Mouse (Mus musculus): ENCODE data around the gene Lrp2. TPM values are rescaled to one million over a fixed set of nuclear protein-coding genes. Genes with fewer than 3 reads are reported as not detected.

Gene Lrp2
- total and polyA plus RNA-seq, 3 experiments = under 0.01 to 0.07 (median 0.01) TPM

DNA sequence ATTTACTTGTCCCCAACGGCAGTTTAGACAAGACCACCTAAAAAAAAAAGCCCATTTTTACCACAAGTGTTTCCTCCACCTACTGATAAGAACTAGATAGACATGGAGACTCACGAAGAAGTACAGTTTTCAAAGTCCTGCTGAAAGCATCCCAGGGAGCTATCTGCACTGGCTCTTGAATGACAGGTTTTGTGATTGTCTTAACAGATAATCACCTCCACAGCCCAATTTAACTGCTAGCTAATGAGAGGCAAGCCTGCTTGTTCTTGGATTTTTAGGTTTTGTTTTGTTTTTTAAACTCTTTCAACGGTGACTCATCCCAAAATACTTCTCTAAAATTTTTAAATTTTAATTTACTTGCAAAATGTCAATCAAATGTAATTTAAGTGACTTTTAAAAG, 144.2 kb downstream of the Lrp2 start:
- Histone ChIP-seq H3K79me2 (replicated peaks; ENCODE audit: control insufficient read depth, extremely low read depth, insufficient read depth, poor library complexity, severe bottlenecking) (no peaks in the 10 kb centered on the region), H3K4me1 (ENCODE audit: control insufficient read depth in 1 of 2, insufficient read depth in 2 of 2) (no peaks in the 10 kb centered on the region), H3K27ac (ENCODE audit: insufficient read depth, low read depth) (no peak overlapping the region), H3K9ac (ENCODE audit: insufficient read depth, low read depth) (no peak overlapping the region), H3K4me3 (replicated peaks in 1 of 3; ENCODE audit: low read depth in 2 of 3, low read length in 2 of 3, poor library complexity in 1 of 3) (no peak overlapping the region), H3K27me3 (replicated peaks) (no peaks in the 10 kb centered on the region), H3K36me3 (replicated peaks in 1 of 2; ENCODE audit: control insufficient read depth in 1 of 2, insufficient read depth in 1 of 2, low read length in 1 of 2) (no peaks in the 10 kb centered on the region), H3K4me2 (ENCODE audit: insufficient read depth, low read depth, poor library complexity, severe bottlenecking) (no peak overlapping the region), H3K9me3 (replicated peaks; ENCODE audit: low read length) (no peaks in the 10 kb centered on the region)
- DNase-seq (ENCODE audit: extremely low read depth) = no peak
- dilution Hi-C loops (cut with MboI; ENCODE audit: extremely low pct_ligation_motif_present, extremely low pct_unique_long_range_greater_than_20kb, low sequenced_read_pairs) = no loop called here
- in situ Hi-C loops (cut with MboI; ENCODE audit: low pct_ligation_motif_present, low pct_unique_long_range_greater_than_20kb, low sequenced_read_pairs) = no loop called here
- TF ChIP-seq MAZ (IDR thresholded peaks at IDR 0.05; ENCODE audit: low read depth, low read length) = no peak
- no peak for TF ChIP-seq ELF1 (IDR thresholded peaks at IDR 0.05; ENCODE audit: low read depth, low read length)
- no peak for TF ChIP-seq ZC3H11A (IDR thresholded peaks at IDR 0.05; ENCODE audit: low read depth, low read length)
- TF ChIP-seq SIN3A (IDR thresholded peaks at IDR 0.05; ENCODE audit: low read length) = no peak
- no peak for TF ChIP-seq JUND (conservative IDR thresholded peaks at IDR 0.05; ENCODE audit: low read depth, low read length)
- TF ChIP-seq CHD1 (IDR thresholded peaks at IDR 0.05; ENCODE audit: low read depth, low read length) = no peak
- no peak for TF ChIP-seq MAFK (IDR thresholded peaks at IDR 0.05; ENCODE audit: insufficient replicate concordance, low read length)
- no peak for TF ChIP-seq GABPA (IDR thresholded peaks at IDR 0.05; ENCODE audit: insufficient replicate concordance, low read depth, low read length)
- no peak for TF ChIP-seq UBTF (IDR thresholded peaks at IDR 0.05; ENCODE audit: low read depth, low read length)
- no peak for TF ChIP-seq PAX5 (IDR thresholded peaks at IDR 0.05; ENCODE audit: low read length)
- TF ChIP-seq EP300 (IDR thresholded peaks at IDR 0.05; ENCODE audit: low read length) = no peak
- TF ChIP-seq ZNF384 (IDR thresholded peaks at IDR 0.05; ENCODE audit: low read depth, low read length) = no peak

DNA sequence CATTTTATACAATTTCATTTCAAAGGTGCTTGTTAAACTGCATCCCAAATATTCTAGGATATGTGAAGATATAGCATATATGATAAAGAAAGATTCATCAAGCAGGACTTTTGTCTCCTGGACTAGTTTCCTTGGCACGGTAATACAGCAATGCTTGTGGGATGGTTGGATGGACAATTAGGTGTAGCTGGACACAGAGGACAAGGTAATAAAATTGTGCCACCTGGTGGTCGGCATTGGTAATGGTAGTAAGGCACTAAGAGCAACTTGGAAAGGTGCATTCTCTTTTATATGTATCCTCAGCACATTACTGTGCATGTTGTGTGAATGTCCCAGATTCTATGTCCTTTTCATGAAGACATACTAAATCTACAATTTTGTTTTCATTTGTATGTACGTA, 157.7 kb downstream of the Lrp2 start:
- Histone ChIP-seq H3K4me2 (ENCODE audit: insufficient read depth, low read depth, poor library complexity, severe bottlenecking) (no peak overlapping the region), H3K27me3 (replicated peaks) (no peaks in the 10 kb centered on the region), H3K79me2 (replicated peaks; ENCODE audit: control insufficient read depth, extremely low read depth, insufficient read depth, poor library complexity, severe bottlenecking) (no peaks in the 10 kb centered on the region), H3K4me1 (ENCODE audit: control insufficient read depth in 1 of 2, insufficient read depth in 2 of 2) (peaks cover 0 to 7% of the 10 kb centered on the region in 2 experiments; a peak in 3 of 4 replicates), H3K4me3 (replicated peaks in 1 of 3; ENCODE audit: low read depth in 2 of 3, low read length in 2 of 3, poor library complexity in 1 of 3) (no peak overlapping the region), H3K9ac (ENCODE audit: insufficient read depth, low read depth) (no peak overlapping the region), H3K9me3 (replicated peaks; ENCODE audit: low read length) (no peaks in the 10 kb centered on the region), H3K27ac (ENCODE audit: insufficient read depth, low read depth) (no peak overlapping the region), H3K36me3 (replicated peaks in 1 of 2; ENCODE audit: control insufficient read depth in 1 of 2, insufficient read depth in 1 of 2, low read length in 1 of 2) (no peaks in the 10 kb centered on the region)
- dilution Hi-C loops (cut with MboI; ENCODE audit: extremely low pct_ligation_motif_present, extremely low pct_unique_long_range_greater_than_20kb, low sequenced_read_pairs) (no loop called here), in situ Hi-C loops (cut with MboI; ENCODE audit: low pct_ligation_motif_present, low pct_unique_long_range_greater_than_20kb, low sequenced_read_pairs) (no loop called here)
- no peak for TF ChIP-seq E2F4 (IDR thresholded peaks at IDR 0.05; ENCODE audit: insufficient replicate concordance, low read depth, low read length)
- peak; percentile 90 for TF ChIP-seq SMC3 (IDR thresholded peaks at IDR 0.05; ENCODE audit: low read depth, low read length)
- no peak for TF ChIP-seq TCF12 (IDR thresholded peaks at IDR 0.05; ENCODE audit: low read depth, low read length)
- no peak for TF ChIP-seq JUN (IDR thresholded peaks at IDR 0.05; ENCODE audit: insufficient read depth, low read depth, low read length)
- no peak for TF ChIP-seq MXI1 (IDR thresholded peaks at IDR 0.05; ENCODE audit: low read depth, low read length)
- no peak for TF ChIP-seq MAFK (IDR thresholded peaks at IDR 0.05; ENCODE audit: insufficient replicate concordance, low read length)
- TF ChIP-seq UBTF (IDR thresholded peaks at IDR 0.05; ENCODE audit: low read depth, low read length) = no peak
- TF ChIP-seq JUND (conservative IDR thresholded peaks at IDR 0.05; ENCODE audit: low read depth, low read length) = no peak
- TF ChIP-seq NRF1 (IDR thresholded peaks at IDR 0.05; ENCODE audit: low read depth, low read length) = no peak
- TF ChIP-seq RAD21 (IDR thresholded peaks at IDR 0.05; ENCODE audit: low read depth, low read length) = peak; percentile 78
- TF ChIP-seq CTCF (conservative IDR thresholded peaks at IDR 0.05 in 1 of 2, IDR thresholded peaks at IDR 0.05 in 1 of 2; ENCODE audit: low read depth in 2 of 2, low read length in 2 of 2) = peak; percentile 84 to 86
- no peak for TF ChIP-seq EP300 (IDR thresholded peaks at IDR 0.05; ENCODE audit: low read length)
- no peak for TF ChIP-seq USF1 (IDR thresholded peaks at IDR 0.05; ENCODE audit: low read depth, low read length)
- TF ChIP-seq MAX (IDR thresholded peaks at IDR 0.05; ENCODE audit: low read length) = no peak
- TF ChIP-seq TBP (conservative IDR thresholded peaks at IDR 0.05; ENCODE audit: low read depth, low read length) = no peak
- peak; percentile 37 for TF ChIP-seq ZC3H11A (IDR thresholded peaks at IDR 0.05; ENCODE audit: low read depth, low read length)
- TF ChIP-seq GABPA (IDR thresholded peaks at IDR 0.05; ENCODE audit: insufficient replicate concordance, low read depth, low read length) = no peak
- no peak for TF ChIP-seq HCFC1 (IDR thresholded peaks at IDR 0.05; ENCODE audit: low read depth, low read length)
- TF ChIP-seq IRF4 (IDR thresholded peaks at IDR 0.05; ENCODE audit: low read depth, low read length) = no peak
- TF ChIP-seq POLR2AphosphoS2 (IDR thresholded peaks at IDR 0.05; ENCODE audit: low read depth, low read length) = no peak
- DNase-seq (ENCODE audit: extremely low read depth) = peak; percentile 45
